Mouse (Mus musculus): ENCODE data around the gene Tbca.

Tbca gene

DNA sequence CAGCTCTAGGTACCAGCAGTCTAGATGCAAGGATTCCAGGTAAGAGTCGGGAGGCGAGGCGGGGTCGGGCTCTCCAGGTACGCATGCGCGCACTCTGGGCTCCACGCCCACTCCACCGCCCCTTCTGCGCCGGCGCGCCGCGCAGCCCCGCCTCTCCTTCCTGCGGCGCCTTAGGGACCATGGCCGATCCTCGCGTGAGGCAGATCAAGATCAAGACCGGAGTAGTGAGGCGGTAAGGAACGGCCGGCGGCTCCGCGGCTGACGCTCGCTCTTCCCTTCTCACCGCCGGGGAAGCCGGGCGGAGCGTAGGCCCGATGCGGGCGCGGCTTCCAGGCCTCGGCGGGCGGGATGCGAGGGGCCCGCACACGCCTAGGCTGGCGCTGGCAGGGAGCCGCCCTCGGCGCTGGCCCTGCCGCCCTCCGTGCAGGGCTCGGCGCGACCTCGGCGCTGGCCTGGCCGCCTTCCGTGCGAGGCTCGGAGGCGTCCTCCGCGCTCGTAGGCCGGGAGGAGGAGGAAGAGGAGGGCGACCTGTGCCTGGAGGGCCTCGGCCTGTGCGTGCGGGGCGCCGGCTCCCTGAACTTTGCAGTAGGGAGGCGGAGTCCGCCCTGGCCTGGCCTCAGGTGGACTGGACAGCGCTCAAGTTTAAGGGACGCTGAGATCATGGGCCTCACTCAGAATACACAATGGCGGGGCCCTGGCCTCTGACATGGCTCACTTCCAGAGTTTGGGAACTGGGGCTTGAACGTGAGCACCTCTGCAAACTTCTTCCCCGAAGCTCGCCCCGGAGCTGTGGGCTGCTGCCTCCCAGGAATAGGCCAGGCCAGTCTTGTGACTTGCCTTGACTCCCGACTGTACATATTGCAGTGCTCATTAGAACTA lies at the start of gene Tbca:
TSS of gene Tbca (plus strand) at position 140 of the 879 bp plus-strand sequence.
- DNase-seq (ENCODE audit: extremely low spot score): peak; percentile 92

- DNase-seq (ENCODE audit: extremely low spot score): no peak
Measured at GRCm38 (mm10) chr13:94745176-94745575, 43.5 kb upstream of the Tbca start.

GRCm38 (mm10) chr13:94765852-94766251 lies 22.9 kb upstream of the Tbca start:
- DNase-seq (ENCODE audit: extremely low spot score): no peak

- DNase-seq (ENCODE audit: extremely low spot score): no peak
Measured at GRCm38 (mm10) chr13:94768460-94769154, 20.1 kb upstream of the Tbca start.

GRCm38 (mm10) chr13:94769155-94769470 lies 19.6 kb upstream of the Tbca start:
- DNase-seq (ENCODE audit: extremely low spot score): no peak

GRCm38 (mm10) chr13:94786866-94787265 lies 1.8 kb upstream of the Tbca start:
- DNase-seq (ENCODE audit: extremely low spot score): no peak

DNA sequence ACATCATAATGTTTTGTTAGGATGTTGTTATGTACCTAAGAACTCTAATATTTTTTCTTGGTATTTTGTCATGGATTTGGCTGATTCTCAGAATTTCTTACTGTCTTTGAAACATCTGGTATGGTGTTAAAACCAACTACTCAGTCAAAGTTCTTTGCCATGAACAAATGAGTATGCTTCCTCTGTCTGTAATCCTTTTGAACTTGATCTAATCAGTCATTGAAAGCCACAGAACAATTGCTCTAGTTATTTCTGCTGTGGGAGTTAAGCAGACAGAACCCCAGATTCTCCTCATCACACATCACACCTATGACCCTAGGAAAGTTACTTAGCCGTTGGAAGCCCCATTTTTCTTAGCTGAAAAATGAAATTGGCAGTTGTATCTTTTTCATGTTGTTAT lies 6.0 kb downstream of the Tbca start:
- DNase-seq (ENCODE audit: extremely low spot score): no peak

- no peak for DNase-seq (ENCODE audit: extremely low spot score)
Measured at GRCm38 (mm10) chr13:94803480-94804057, 14.9 kb downstream of the Tbca start.

GRCm38 (mm10) chr13:94806315-94807179 lies 17.8 kb downstream of the Tbca start:
- DNase-seq (ENCODE audit: extremely low spot score): no peak

- DNase-seq (ENCODE audit: extremely low spot score): no peak
Measured at GRCm38 (mm10) chr13:94808596-94808995, 19.9 kb downstream of the Tbca start.

DNA sequence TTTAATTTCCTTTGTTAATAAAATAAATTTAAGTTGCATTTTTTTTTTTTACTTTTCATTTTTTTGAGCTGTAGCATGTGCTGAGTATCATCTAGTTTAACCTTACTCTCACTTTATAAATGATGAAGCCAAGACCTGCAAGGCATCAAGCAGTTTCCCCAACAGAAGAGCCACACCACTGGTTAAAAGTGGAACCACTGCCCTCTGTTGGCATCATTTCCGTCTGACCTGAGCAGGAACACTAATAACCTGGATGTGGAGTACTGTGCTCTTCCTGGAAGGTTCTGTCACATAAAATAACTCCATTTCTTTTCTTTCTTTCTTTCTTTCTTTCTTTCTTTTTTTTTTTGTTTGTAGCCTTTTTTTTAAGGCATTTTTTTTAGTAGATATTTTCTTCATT lies 21.0 kb downstream of the Tbca start:
- no peak for DNase-seq (ENCODE audit: extremely low spot score)

- no peak for DNase-seq (ENCODE audit: extremely low spot score)
Measured at GRCm38 (mm10) chr13:94811451-94811850, 22.7 kb downstream of the Tbca start.

DNA sequence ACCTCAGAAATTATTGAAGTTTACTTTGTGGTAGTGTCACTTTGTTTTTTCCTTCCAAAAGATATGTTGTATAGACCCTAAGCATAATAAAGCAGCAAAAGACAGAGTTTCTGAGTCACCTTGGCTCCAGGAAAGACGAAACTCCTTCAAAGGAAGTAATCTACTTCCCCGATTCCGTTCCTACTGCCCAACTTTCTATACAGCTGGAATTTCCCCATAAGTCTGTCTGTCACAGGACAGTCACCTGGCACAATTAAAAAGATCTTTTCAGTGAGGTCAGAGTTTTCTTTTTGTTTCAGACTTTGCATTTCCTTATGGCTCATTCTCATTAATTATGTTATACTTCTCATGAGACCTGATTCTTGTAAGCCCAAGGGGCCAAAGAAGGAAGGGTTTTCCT lies 25.1 kb downstream of the Tbca start:
- no peak for DNase-seq (ENCODE audit: extremely low spot score)

DNA sequence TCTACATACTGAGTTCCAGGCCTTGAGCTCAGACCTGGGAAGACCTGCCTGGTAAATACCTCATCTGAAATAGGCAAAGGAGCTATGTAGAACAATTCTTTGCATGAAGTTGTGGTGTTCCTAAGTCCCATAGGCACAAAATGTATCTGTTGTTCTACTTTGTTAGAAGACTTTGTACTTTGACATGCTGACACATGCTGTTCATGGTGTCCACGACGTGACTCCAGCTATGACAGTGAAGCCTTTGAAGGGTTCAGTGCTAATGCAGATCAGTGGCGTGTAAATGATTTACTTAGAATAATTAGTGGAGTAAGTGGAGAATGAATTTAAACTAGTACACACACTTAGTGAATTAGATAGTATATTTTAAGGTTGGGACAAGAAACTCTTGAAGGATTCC lies 31.8 kb downstream of the Tbca start:
- DNase-seq (ENCODE audit: extremely low spot score): no peak

GRCm38 (mm10) chr13:94820956-94821355 lies 32.2 kb downstream of the Tbca start:
- no peak for DNase-seq (ENCODE audit: extremely low spot score)

GRCm38 (mm10) chr13:94826389-94826788 lies 37.7 kb downstream of the Tbca start:
- no peak for DNase-seq (ENCODE audit: extremely low spot score)

DNA sequence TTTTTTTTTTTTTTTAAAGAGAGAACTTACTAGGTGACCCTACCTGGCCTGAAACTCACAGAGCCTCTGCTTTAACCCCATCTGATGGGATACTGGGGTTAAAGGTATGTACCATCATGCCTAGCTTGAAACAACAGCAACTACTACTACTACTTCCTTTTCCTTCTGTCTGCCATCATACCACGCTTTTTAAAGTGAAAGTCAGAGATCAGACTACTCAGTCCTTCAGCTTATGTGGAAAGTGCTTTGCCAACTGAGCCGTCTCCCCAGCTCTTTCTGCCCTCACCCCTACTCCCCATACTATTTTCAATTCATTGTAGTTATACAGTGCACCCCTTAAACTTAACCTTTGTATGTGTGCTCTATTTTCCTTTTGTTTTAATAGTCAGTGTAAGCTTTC lies 38.3 kb downstream of the Tbca start:
- no peak for DNase-seq (ENCODE audit: extremely low spot score)

- DNase-seq (ENCODE audit: extremely low spot score): no peak
Measured at GRCm38 (mm10) chr13:94827847-94828246, 39.1 kb downstream of the Tbca start.

DNA sequence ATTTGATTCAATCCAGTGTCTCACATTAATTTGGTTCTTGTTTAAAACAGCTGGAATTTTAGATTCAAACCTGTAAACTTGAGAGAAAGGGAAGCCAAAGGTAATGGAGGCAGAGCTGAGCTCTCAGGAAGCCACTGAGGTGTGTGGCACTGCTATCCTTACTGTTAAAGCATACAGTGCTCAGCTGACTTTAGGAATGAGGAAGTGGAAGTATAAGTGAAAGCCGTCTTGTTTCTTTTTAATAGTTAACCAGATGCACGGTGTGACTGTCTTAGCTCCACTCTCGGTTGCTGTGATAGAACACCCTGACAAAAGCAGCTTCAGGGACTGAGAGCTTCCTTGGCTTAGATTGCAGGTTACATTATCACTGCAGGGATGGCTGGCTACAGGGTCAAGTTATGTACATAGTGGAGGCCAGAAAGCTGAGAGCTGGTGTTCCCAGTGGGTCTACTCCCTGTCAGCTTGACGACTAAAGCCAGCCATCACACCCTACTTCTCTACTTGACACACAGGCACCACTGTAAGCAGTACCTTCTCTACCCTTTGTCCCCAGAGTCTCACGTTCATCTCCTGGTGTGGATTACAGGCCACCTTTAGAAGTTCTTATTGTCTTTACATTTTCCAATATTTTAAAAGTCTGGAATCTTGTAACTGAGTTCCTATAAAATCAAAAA lies 49.5 kb downstream of the Tbca start:
- no peak for DNase-seq (ENCODE audit: extremely low spot score)

DNA sequence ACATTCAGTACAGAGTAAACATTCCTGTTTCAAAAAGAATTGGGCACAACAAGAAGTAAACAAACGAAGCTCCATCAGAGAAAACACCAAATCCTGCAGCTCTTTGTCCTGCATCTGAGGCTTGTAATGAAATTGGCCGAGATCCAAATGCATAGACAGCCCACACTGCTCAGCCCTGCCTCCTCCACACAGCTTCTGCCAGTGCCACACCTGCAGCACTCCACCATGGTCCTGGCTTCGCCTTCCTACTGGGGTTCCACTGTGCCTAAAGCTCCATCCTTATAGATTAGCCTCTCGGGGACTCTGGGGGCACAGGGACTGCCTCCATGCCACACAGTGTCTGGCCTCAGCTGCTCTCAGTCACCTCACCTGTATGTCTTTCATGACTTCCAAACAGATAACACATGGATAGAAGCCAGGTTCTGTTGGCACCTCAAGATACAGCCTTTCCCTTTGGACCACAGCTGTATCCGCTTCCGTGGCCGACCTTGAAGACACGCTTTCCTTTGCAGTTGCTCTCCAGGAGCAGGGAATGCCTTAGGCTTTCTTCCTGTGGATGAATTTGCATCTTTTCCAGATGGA lies 50.1 kb downstream of the Tbca start:
- no peak for DNase-seq (ENCODE audit: extremely low spot score)

DNA sequence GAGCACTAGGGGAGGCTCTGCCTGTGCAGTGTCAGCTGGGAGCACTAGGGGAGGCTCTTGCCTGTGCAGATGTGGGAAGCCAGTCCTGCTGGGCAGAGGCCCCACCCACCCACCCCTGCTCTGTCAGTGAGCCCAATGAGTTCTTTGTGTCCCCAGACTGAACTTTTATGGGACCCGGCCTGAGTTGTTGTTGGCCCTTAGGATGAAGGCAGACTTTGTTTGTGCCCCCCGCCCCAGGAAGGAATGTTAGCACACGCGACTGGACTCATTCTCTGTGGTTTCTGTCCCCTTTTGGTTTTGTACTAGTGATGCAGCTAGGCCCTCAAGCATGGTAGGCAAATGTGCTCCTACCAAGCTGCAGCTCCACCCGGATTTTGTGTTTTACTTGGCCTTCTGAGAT lies 54.5 kb downstream of the Tbca start:
- no peak for DNase-seq (ENCODE audit: extremely low spot score)
